Mouse (Mus musculus) neural tube, embryonic 11.5 days (tissue): ENCODE data around the gene Ska2. TPM values are rescaled to one million over a fixed set of nuclear protein-coding genes. Genes with fewer than 3 reads are reported as not detected.

Source experiments
- ATAC-seq: fragments of 200-750 bp; cut with Nextera tagmentation; 2 replicates; pipeline ENCODE4 v1.8.0; 2017; ENCODE audit warnings: moderate number of reproducible peaks, mild to moderate bottlenecking, moderate TSS enrichment, moderate library complexity; ENCODE audit not compliant: insufficient read depth, low FRiP score, low TSS enrichment
- DNase-seq: peaks from one replicate; pipeline ENCODE4 v3.0.0-alpha.2; 2015; ENCODE audit warnings: low spot score
- H3K27ac ChIP-seq: fragments of 300-500 bp; sonication (generic); 2 replicates; pipeline ENCODE4 v1.5.1; 2014; ENCODE audit warnings: low read depth, mild to moderate bottlenecking, low read length
- H3K27me3 ChIP-seq: fragments of 300-500 bp; sonication (generic); 2 replicates; pipeline ENCODE4 v1.6.1; 2014; ENCODE audit warnings: mild to moderate bottlenecking, low read length, mixed read lengths; ENCODE audit not compliant: control insufficient read depth, insufficient read depth
- H3K36me3 ChIP-seq: fragments of 300-500 bp; sonication (generic); 2 replicates; pipeline ENCODE4 v1.6.1; 2014; ENCODE audit warnings: mild to moderate bottlenecking, low read length, moderate library complexity, mixed read lengths; ENCODE audit not compliant: control insufficient read depth, insufficient read depth
- H3K4me1 ChIP-seq: fragments of 300-500 bp; sonication (generic); 2 replicates; pipeline ENCODE4 v1.6.1; 2014; ENCODE audit warnings: low read length, mixed read lengths; ENCODE audit not compliant: control insufficient read depth, insufficient read depth
- H3K4me2 ChIP-seq: fragments of 300-500 bp; sonication (generic); 2 replicates; pipeline ENCODE4 v1.6.1; 2014; ENCODE audit warnings: low read depth, mild to moderate bottlenecking, moderate library complexity
- H3K4me3 ChIP-seq: fragments of 300-500 bp; sonication (generic); 2 replicates; pipeline ENCODE4 v1.5.1; 2014; ENCODE audit warnings: low read depth, low read length
- H3K9ac ChIP-seq: fragments of 300-500 bp; sonication (generic); 2 replicates; pipeline ENCODE4 v1.6.1; 2014; ENCODE audit warnings: mild to moderate bottlenecking, low read length
- H3K9me3 ChIP-seq: fragments of 300-500 bp; sonication (generic); 2 replicates; pipeline ENCODE4 v1.6.1; 2016; ENCODE audit warnings: low read length; ENCODE audit not compliant: control insufficient read depth
- WGBS: fragments of 180-500 bp; shearing (Covaris S2); extraction: QIAGEN DNeasy Blood & Tissue Kit; methylation state at CpG from one replicate; pipeline ENCODE4 v1.1.7; 2014; 5-methylcytosine and 5-hydroxymethylcytosine counted together
- microRNA counts: library from miRNA; unstranded; fragments of <30 nt; microRNA quantifications from one replicate; lab custom pipeline; 2015
- microRNA-seq: library from miRNA; unstranded; fragments of <30 nt; microRNA quantifications from one replicate; pipeline ENCODE4, GENCODE M21; 2016
- polyA plus RNA-seq: library from polyadenylated mRNA; unstranded; fragments of >200 nt; fragmentation: Nextera tagmentation; extraction: Ambion mirVana; gene quantifications from 2 replicates; pipeline ENCODE4 v1.2.1, GENCODE M21; 2014

Ska2 gene
- polyA plus RNA-seq, 1 experiment from 2014 or later, result 93.0 TPM

DNA sequence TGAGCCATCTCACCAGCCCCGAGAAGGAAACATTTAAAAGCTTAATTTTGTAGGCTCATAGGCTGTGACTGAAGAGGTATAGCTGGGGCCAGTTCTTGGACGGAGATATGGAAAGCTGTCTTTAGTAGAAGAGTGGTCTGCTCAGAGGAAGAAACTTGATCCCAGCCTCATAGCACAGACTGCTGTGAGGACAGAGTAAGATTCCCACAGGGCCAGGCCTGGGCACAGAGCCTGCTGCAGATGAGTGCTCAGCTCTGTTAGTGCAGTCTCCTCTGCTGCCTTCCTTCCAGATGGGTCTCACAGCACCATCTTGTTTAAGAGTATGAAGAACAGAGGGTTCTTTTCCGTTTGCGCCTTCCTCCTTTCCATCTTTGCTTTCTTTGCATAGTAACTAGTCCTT lies 27.2 kb downstream of the Ska2 start:
- no peak for ATAC-seq

DNA sequence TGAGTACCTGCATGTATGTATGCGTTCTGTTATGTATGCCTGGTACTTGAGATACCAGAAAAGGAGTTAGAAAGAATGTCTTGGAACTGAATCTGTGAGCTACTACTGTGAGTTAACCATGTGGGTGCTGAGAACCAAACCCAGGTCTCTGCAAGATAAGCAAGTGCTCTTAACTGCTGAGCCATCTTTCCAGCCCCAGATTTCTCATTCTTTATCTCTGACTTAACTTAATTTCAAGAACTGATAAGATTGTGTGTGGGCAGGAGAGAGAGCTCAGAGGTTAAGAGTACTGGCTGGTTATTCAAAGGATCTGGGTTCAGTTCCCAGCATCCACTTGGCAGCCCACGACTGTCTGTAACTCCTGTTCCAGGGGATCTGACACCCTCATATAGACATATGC lies 49.0 kb downstream of the Ska2 start:
- H3K4me3 ChIP-seq, result no peak overlapping the region
- H3K27ac ChIP-seq, result no peak overlapping the region
- no peaks in the 10 kb centered on the region for H3K9me3 ChIP-seq
- H3K4me2 ChIP-seq, result no peak overlapping the region
- ATAC-seq (no peak), DNase-seq (no peak)
- no peaks in the 10 kb centered on the region for H3K4me1 ChIP-seq
- no peaks in the 10 kb centered on the region for H3K27me3 ChIP-seq
- 93% methylated on average over 2 of the region's 2 CpGs for WGBS
- no peak overlapping the region for H3K9ac ChIP-seq
- peaks cover 2% of the 10 kb centered on the region; the same call in 1 of the 2 replicates for H3K36me3 ChIP-seq

More for the DNA sequence above, 27.2 kb downstream of the Ska2 start:
- Histone ChIP-seq H3K4me1 (no peaks in the 10 kb centered on the region), H3K9me3 (no peaks in the 10 kb centered on the region), H3K4me3 (no peak overlapping the region), H3K9ac (no peak overlapping the region), H3K36me3 (no peaks in the 10 kb centered on the region; the same call in 1 of the 2 replicates), H3K4me2 (no peak overlapping the region), H3K27me3 (no peaks in the 10 kb centered on the region), H3K27ac (no peak overlapping the region)
- WGBS, result 93% methylated on average over 4 of the region's 4 CpGs
- DNase-seq, result no peak

DNA sequence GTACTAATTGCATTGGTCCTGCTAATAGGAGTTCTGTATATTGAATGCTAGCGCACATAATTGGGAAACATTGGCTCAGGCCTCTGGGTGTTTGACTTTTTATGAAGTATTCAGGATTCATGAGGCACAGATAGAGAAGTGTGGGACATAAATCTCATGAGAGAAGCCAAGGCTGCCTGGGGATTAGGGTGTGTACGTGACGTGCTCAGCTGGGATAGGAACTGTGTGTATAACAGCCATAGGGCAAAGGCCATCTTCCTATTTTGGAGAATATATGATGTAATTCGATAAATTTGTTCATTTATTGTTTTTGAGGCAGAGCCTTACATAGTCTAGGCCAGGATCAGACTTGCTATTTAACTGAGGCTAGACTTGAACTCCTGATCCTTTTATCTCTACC lies 53.7 kb downstream of the Ska2 start:
- Histone ChIP-seq H3K4me1 (no peaks in the 10 kb centered on the region), H3K36me3 (peaks cover 9% of the 10 kb centered on the region), H3K27me3 (no peaks in the 10 kb centered on the region), H3K4me2 (no peak overlapping the region), H3K4me3 (no peak overlapping the region), H3K9ac (no peak overlapping the region), H3K27ac (no peak overlapping the region), H3K9me3 (no peaks in the 10 kb centered on the region)
- 93% methylated on average over 4 of the region's 4 CpGs for WGBS
- ATAC-seq (no peak), DNase-seq (no peak)

DNA sequence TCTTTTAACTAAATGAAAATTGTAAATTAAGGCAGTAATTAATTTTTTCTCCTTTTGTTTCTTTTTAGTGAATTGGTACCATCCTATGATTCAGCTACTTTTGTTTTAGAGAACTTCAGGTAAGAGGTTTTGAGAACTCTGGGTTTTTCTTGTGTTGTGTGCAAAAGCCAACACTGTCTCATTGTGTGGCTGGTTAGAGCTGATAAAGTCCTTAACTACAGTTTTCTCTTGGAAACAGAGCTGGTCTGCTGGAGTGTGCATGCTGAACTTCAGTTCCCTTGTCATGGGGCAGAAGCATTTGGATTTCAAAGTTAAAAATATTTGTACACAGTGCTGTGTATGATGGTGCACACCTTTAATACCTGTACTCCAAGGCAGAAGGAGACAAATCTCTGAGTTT lies 54.7 kb downstream of the Ska2 start:
- Histone ChIP-seq H3K4me3 (no peak overlapping the region), H3K4me1 (no peaks in the 10 kb centered on the region), H3K9ac (no peak overlapping the region), H3K27ac (no peak overlapping the region), H3K27me3 (no peaks in the 10 kb centered on the region), H3K9me3 (no peaks in the 10 kb centered on the region), H3K4me2 (no peak overlapping the region), H3K36me3 (peaks cover 14% of the 10 kb centered on the region)
- ATAC-seq (no peak), DNase-seq (no peak)

DNA sequence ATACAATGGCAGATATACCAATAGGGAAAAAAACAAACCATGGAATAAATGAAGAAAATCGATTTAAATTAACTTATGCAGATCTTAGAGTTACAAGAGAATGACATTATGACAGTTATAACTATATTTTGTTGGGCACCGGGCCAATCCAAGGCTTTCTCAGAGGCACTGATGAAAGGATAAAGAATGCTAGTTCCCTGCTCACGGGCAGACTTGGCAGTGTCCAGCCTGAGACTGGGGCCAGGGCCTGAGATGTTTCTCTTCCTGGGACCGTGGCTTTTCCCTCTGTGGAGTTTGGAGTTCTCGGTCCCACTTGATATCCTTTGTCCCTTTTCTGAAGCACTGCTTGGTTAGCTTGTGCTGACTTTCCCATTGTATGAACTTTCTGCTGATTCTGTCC lies 64.6 kb downstream of the Ska2 start:
- no peak overlapping the region for H3K4me2 ChIP-seq
- H3K36me3 ChIP-seq, result peaks cover 5% of the 10 kb centered on the region
- H3K9ac ChIP-seq, result no peak overlapping the region
- H3K9me3 ChIP-seq, result no peaks in the 10 kb centered on the region
- 91% methylated on average over 5 of the region's 5 CpGs for WGBS
- H3K27me3 ChIP-seq, result no peaks in the 10 kb centered on the region
- no peaks in the 10 kb centered on the region for H3K4me1 ChIP-seq
- H3K4me3 ChIP-seq, result no peak overlapping the region
- ATAC-seq (no peak), DNase-seq (no peak)
- no peak overlapping the region for H3K27ac ChIP-seq

MicroRNAs within 50 kb of the gene (microRNA counts, 519-probe panel; counts per million panel counts)
- 5,523 counts per million, percentile 93 among the panel's probes with 10 or more counts for microRNA mmu-miR-301a (lab: Ali Mortazavi, UCI)

Small RNA genes lying within 50 kb of the gene (microRNA-seq; reads per million reads assigned to microRNA genes)
- gene Mir301, result 1,298 reads per million, percentile 80 among the genes with 10 or more reads in this experiment

Other genes with a start within 250 kb of the Ska2 start
- gene Ypel2, start 115.5 kb upstream of the Ska2 start, polyA plus RNA-seq, result 6.1 and 7.0 TPM in 2 replicates
- gene Gdpd1, start 35.2 kb upstream of the Ska2 start, polyA plus RNA-seq, result 94.1 and 102 TPM in 2 replicates
- 30.0 and 34.4 TPM in 2 replicates for gene Smg8, start 22.5 kb upstream of the Ska2 start, polyA plus RNA-seq
- 20.5 TPM in 2 replicates for gene Prr11, start 526 bp upstream of the Ska2 start, polyA plus RNA-seq
- gene Trim37, start 17.8 kb downstream of the Ska2 start, polyA plus RNA-seq, result 74.8 and 80.3 TPM in 2 replicates
- 13.3 and 15.5 TPM in 2 replicates for gene Ppm1e, start 249.8 kb downstream of the Ska2 start, polyA plus RNA-seq